Comparison of ENCODE assay signal across 20 mouse cellular contexts in genomic region chr5:81676896-81677295, GRCm38 (mm10).
DNase-seq lines count a peak whose midpoint lies in the region; ATAC-seq lines count a peak whose summit lies in the region.
"Had no signal": no experiment of that assay in that cellular context is flagged by ENCODE, and none has a peak within 500 bp of the region (broad histone marks: within the 10 kb centered on the region; RNA-seq: fewer than 3 reads in every experiment).

No protein-coding gene starts in this region.

- H3K4me3 ChIP-seq in hindbrain, embryonic 16.5 days (ENCODE audit: low read length) = no peak overlapping the region
- no peak overlapping the region for H3K4me3 ChIP-seq in hindbrain, embryonic 11.5 days (ENCODE audit: low read depth, low read length)
- H3K4me3 ChIP-seq: embryonic facial prominence, embryonic 10.5 days; forebrain, embryonic 15.5 days; heart, embryonic 15.5 days; hindbrain, embryonic 15.5 days had no signal

- DNase-seq in cerebellum, postnatal 14 days = peak; percentile 47 to 58
- DNase-seq in cerebellum, adult 11-12 months = no peak
- no peak for DNase-seq in hindbrain, embryonic 11.5 days (ENCODE audit: low spot score)
- DNase-seq in left cerebral cortex, postnatal 4 days = peak; percentile 51
- DNase-seq in left cerebral cortex, postnatal 14 days (ENCODE audit: low spot score in 2 of 2) = no peak
- DNase-seq in ES-CJ7 (ENCODE audit: low read depth, low spot score) = peak; percentile 54
- DNase-seq in adrenal gland, postnatal 36 days = no peak
- DNase-seq: adrenal gland, adult 8-10 months; cerebellum, adult 11 months; gastrocnemius, postnatal 36 days; heart, adult 18-20 months; heart, postnatal 14 days; kidney, adult 18-20 months had no signal

- 0 out of 2 replicates have a peak, but pooled peaks have one; percentile 20 for ATAC-seq in hindbrain, embryonic 16.5 days
- ATAC-seq in hindbrain, embryonic 11.5 days (ENCODE audit: low FRiP score) = no peak
- ATAC-seq: forebrain, embryonic 15.5 days; Patski had no signal

- H3K27ac ChIP-seq in hindbrain, embryonic 16.5 days (ENCODE audit: low read depth, low read length) = no peak overlapping the region
- no peak overlapping the region for H3K27ac ChIP-seq in hindbrain, embryonic 11.5 days (ENCODE audit: low read depth, low read length)
- H3K27ac ChIP-seq: embryonic facial prominence, embryonic 10.5 days; forebrain, embryonic 15.5 days; heart, embryonic 15.5 days; hindbrain, embryonic 15.5 days had no signal

- intact Hi-C loops in left cerebral cortex, postnatal 4 days (cut with DNase I) = no loop called here
- intact Hi-C loops in left cerebral cortex, postnatal 14 days (cut with DNase I) = no loop called here

- whole genome bisulfite sequencing in hindbrain, embryonic 16.5 days = 74% methylated on average over 1 of the region's 1 CpGs
- 93% methylated on average over 1 of the region's 1 CpGs for WGBS in hindbrain, embryonic 11.5 days

- no peak overlapping the region for H3K4me2 ChIP-seq in hindbrain, embryonic 16.5 days (ENCODE audit: low read length)
- H3K4me2 ChIP-seq in hindbrain, embryonic 11.5 days (replicated peaks; ENCODE audit: low read depth, low read length) = no peak overlapping the region
- H3K4me2 ChIP-seq: forebrain, embryonic 15.5 days; heart, embryonic 11.5 days; heart, embryonic 15.5 days; hindbrain, embryonic 15.5 days had no signal

- no peaks in the 10 kb centered on the region for H3K36me3 ChIP-seq in hindbrain, embryonic 16.5 days (ENCODE audit: control insufficient read depth, insufficient read depth, low read length)
- no peaks in the 10 kb centered on the region for H3K36me3 ChIP-seq in hindbrain, embryonic 11.5 days (ENCODE audit: control insufficient read depth, insufficient read depth, low read length)
- H3K36me3 ChIP-seq: embryonic facial prominence, embryonic 10.5 days; forebrain, embryonic 15.5 days; heart, embryonic 15.5 days; hindbrain, embryonic 15.5 days had no signal

- no peaks in the 10 kb centered on the region for H3K9me3 ChIP-seq in hindbrain, embryonic 16.5 days (ENCODE audit: control insufficient read depth, low read length)
- no peaks in the 10 kb centered on the region for H3K9me3 ChIP-seq in hindbrain, embryonic 11.5 days (ENCODE audit: control insufficient read depth, low read length)
- H3K9me3 ChIP-seq: embryonic facial prominence, embryonic 10.5 days; forebrain, embryonic 15.5 days; heart, embryonic 15.5 days; hindbrain, embryonic 15.5 days had no signal

- H3K27me3 ChIP-seq in hindbrain, embryonic 16.5 days (replicated peaks; ENCODE audit: control insufficient read depth, insufficient read depth, low read length) = no peaks in the 10 kb centered on the region
- H3K27me3 ChIP-seq in hindbrain, embryonic 11.5 days (ENCODE audit: control insufficient read depth, insufficient read depth, low read length) = no peaks in the 10 kb centered on the region
- H3K27me3 ChIP-seq: heart, embryonic 15.5 days; hindbrain, embryonic 15.5 days; Patski had no signal

- H3K4me1 ChIP-seq in hindbrain, embryonic 16.5 days (ENCODE audit: control insufficient read depth, insufficient read depth, low read depth, low read length) = no peaks in the 10 kb centered on the region
- no peaks in the 10 kb centered on the region for H3K4me1 ChIP-seq in hindbrain, embryonic 11.5 days (replicated peaks; ENCODE audit: control insufficient read depth, insufficient read depth, low read length)
- H3K4me1 ChIP-seq: forebrain, embryonic 15.5 days; heart, embryonic 15.5 days; hindbrain, embryonic 15.5 days had no signal

- no peak overlapping the region for H3K9ac ChIP-seq in hindbrain, embryonic 16.5 days (ENCODE audit: low read depth, low read length)
- no peak overlapping the region for H3K9ac ChIP-seq in hindbrain, embryonic 11.5 days (ENCODE audit: low read depth, low read length)
- H3K9ac ChIP-seq: forebrain, embryonic 15.5 days; heart, embryonic 15.5 days; hindbrain, embryonic 15.5 days had no signal

Comparison
In these comparisons a context has a peak if more than half of its experiments do, and no peak if none do; other contexts are left out.
1. DNase-seq: peak in cerebellum, postnatal 14 days (2 of 2), left cerebral cortex, postnatal 4 days (single experiment) and ES-CJ7 (single experiment); none in cerebellum, adult 11-12 months (single experiment), hindbrain, embryonic 11.5 days (single experiment), left cerebral cortex, postnatal 14 days (0 of 2) and adrenal gland, postnatal 36 days (0 of 2).